Mouse (Mus musculus): ENCODE results near the gene Hnrnpul2. TPM values are rescaled to one million over a fixed set of nuclear protein-coding genes. Genes with fewer than 3 reads are reported as not detected.
"Not testable (repeated sequence)": the region's sequence is repeated elsewhere in the genome, so short reads cannot be mapped to it uniquely, and the experiment has no call there.

Hnrnpul2 gene
- polyA plus RNA-seq, 1 experiment from 2014 or later: 5.4 TPM

- Histone ChIP-seq H3K27ac (no peak within 1 kb of the TSS), H3K27me3 (ENCODE audit: poor library complexity, severe bottlenecking) (no peaks in the 10 kb centered on the region), H3K9me3 (no peaks in the 10 kb centered on the region), H3K36me3 (replicated peaks) (peaks cover 100% of the 10 kb centered on the region), H3K4me3 (no peak within 1 kb of the TSS), H3K4me1 (no peaks in the 10 kb centered on the region)
- WGBS: 96% methylated on average over 8 of the region's 8 CpGs
- no peak for DNase-seq (ENCODE audit: extremely low spot score, low spot score)
Measured at GRCm38 (mm10) chr19:8829660-8830059, 9.8 kb downstream of the Hnrnpul2 start, which contains the start of gene AC129217.1. AC129217.1 (plus strand) TSS chr19:8829773.

- H3K27me3 ChIP-seq (ENCODE audit: poor library complexity, severe bottlenecking): no peaks in the 10 kb centered on the region
- WGBS: 95% methylated on average over 8 of the region's 8 CpGs
- H3K4me1 ChIP-seq: no peaks in the 10 kb centered on the region
- H3K36me3 ChIP-seq (replicated peaks): peaks cover 100% of the 10 kb centered on the region
- H3K9me3 ChIP-seq: no peaks in the 10 kb centered on the region
- DNase-seq (ENCODE audit: extremely low spot score, low spot score): no peak
- H3K27ac ChIP-seq: no peak overlapping the region
- H3K4me3 ChIP-seq: no peak overlapping the region
Measured at GRCm38 (mm10) chr19:8830664-8831063, 10.9 kb downstream of the Hnrnpul2 start.

- Histone ChIP-seq H3K27ac (no peak overlapping the region), H3K27me3 (ENCODE audit: poor library complexity, severe bottlenecking) (no peaks in the 10 kb centered on the region), H3K36me3 (replicated peaks) (peaks cover 100% of the 10 kb centered on the region), H3K4me3 (no peak overlapping the region), H3K9me3 (no peaks in the 10 kb centered on the region), H3K4me1 (no peaks in the 10 kb centered on the region)
- DNase-seq (ENCODE audit: extremely low spot score, low spot score): no peak
- WGBS: 85% methylated on average over 11 of the region's 11 CpGs
Measured at GRCm38 (mm10) chr19:8831262-8831661, 11.5 kb downstream of the Hnrnpul2 start.

GRCm38 (mm10) chr19:8832971-8833370, 13.2 kb downstream of the Hnrnpul2 start:
- no peak for DNase-seq (ENCODE audit: extremely low spot score, low spot score)
- Histone ChIP-seq H3K27ac (no peak overlapping the region), H3K4me3 (no peak overlapping the region), H3K36me3 (replicated peaks) (peaks cover 89% of the 10 kb centered on the region), H3K9me3 (no peaks in the 10 kb centered on the region), H3K4me1 (peaks cover 12% of the 10 kb centered on the region), H3K27me3 (ENCODE audit: poor library complexity, severe bottlenecking) (no peaks in the 10 kb centered on the region)
- 91% methylated on average over 4 of the region's 4 CpGs for WGBS

GRCm38 (mm10) chr19:8836327-8836726, 16.5 kb downstream of the Hnrnpul2 start:
- not testable (repeated sequence) for DNase-seq (ENCODE audit: extremely low spot score, low spot score); H3K9me3 ChIP-seq; H3K27me3 ChIP-seq (ENCODE audit: poor library complexity, severe bottlenecking); H3K4me3 ChIP-seq
- H3K27ac ChIP-seq: peak overlapping the region; percentile 97; the same call in 1 of the 2 replicates
- WGBS: 98% methylated on average over 10 of the region's 10 CpGs
- H3K36me3 ChIP-seq (replicated peaks): peaks cover 61% of the 10 kb centered on the region
- H3K4me1 ChIP-seq: peaks cover 45% of the 10 kb centered on the region

- Histone ChIP-seq H3K36me3 (replicated peaks) (peaks cover 59% of the 10 kb centered on the region), H3K9me3 (no peaks in the 10 kb centered on the region), H3K4me3 (peak within 1 kb of the TSS; percentile 61), H3K27me3 (ENCODE audit: poor library complexity, severe bottlenecking) (no peaks in the 10 kb centered on the region), H3K4me1 (peaks cover 46% of the 10 kb centered on the region), H3K27ac (peak within 1 kb of the TSS; percentile 97)
- peak; percentile 84 for DNase-seq (ENCODE audit: extremely low spot score, low spot score)
- WGBS: 1% methylated on average over 38 of the region's 38 CpGs
Measured at GRCm38 (mm10) chr19:8837251-8837791, 17.5 kb downstream of the Hnrnpul2 start, which contains the start of gene Bscl2. Bscl2 (plus strand) TSS chr19:8837467.

GRCm38 (mm10) chr19:8838041-8838730, 18.4 kb downstream of the Hnrnpul2 start:
- Histone ChIP-seq H3K27ac (peak overlapping the region; percentile 97), H3K4me3 (peak overlapping the region; percentile 61), H3K36me3 (replicated peaks) (peaks cover 57% of the 10 kb centered on the region), H3K27me3 (ENCODE audit: poor library complexity, severe bottlenecking) (no peaks in the 10 kb centered on the region), H3K9me3 (no peaks in the 10 kb centered on the region), H3K4me1 (peaks cover 46% of the 10 kb centered on the region)
- no peak for DNase-seq (ENCODE audit: extremely low spot score, low spot score)
- 23% methylated on average over 15 of the region's 15 CpGs for WGBS

GRCm38 (mm10) chr19:8839103-8839907, 19.5 kb downstream of the Hnrnpul2 start, which contains the start of gene Gng3:
Gng3 (minus strand) TSS chr19:8839194.
- DNase-seq (ENCODE audit: extremely low spot score, low spot score): peak; percentile 52
- WGBS: 37% methylated on average over 11 of the region's 11 CpGs

GRCm38 (mm10) chr19:8839908-8840791, 20.3 kb downstream of the Hnrnpul2 start:
- Histone ChIP-seq H3K27ac (peak overlapping the region; percentile 97), H3K36me3 (replicated peaks) (peaks cover 42% of the 10 kb centered on the region), H3K9me3 (no peaks in the 10 kb centered on the region), H3K4me1 (peaks cover 46% of the 10 kb centered on the region), H3K4me3 (peak overlapping the region; percentile 61), H3K27me3 (ENCODE audit: poor library complexity, severe bottlenecking) (no peaks in the 10 kb centered on the region)
- 19% methylated on average over 29 of the region's 29 CpGs for whole genome bisulfite sequencing
- DNase-seq (ENCODE audit: extremely low spot score, low spot score): peak; percentile 54

More at GRCm38 (mm10) chr19:8839103-8839907, 19.5 kb downstream of the Hnrnpul2 start, which contains the start of gene Gng3:
- Histone ChIP-seq H3K27me3 (ENCODE audit: poor library complexity, severe bottlenecking) (no peaks in the 10 kb centered on the region), H3K27ac (peak within 1 kb of the TSS; percentile 97), H3K9me3 (no peaks in the 10 kb centered on the region), H3K36me3 (replicated peaks) (peaks cover 50% of the 10 kb centered on the region), H3K4me3 (peak within 1 kb of the TSS; percentile 61), H3K4me1 (peaks cover 46% of the 10 kb centered on the region)

GRCm38 (mm10) chr19:8841012-8841411, 21.2 kb downstream of the Hnrnpul2 start:
- Histone ChIP-seq H3K4me3 (peak overlapping the region; percentile 61), H3K27ac (no peak overlapping the region), H3K4me1 (peaks cover 46% of the 10 kb centered on the region), H3K27me3 (ENCODE audit: poor library complexity, severe bottlenecking) (no peaks in the 10 kb centered on the region), H3K9me3 (no peaks in the 10 kb centered on the region), H3K36me3 (replicated peaks) (peaks cover 39% of the 10 kb centered on the region)
- 85% methylated on average over 7 of the region's 7 CpGs for WGBS
- no peak for DNase-seq (ENCODE audit: extremely low spot score, low spot score)

GRCm38 (mm10) chr19:8842961-8843360, 23.2 kb downstream of the Hnrnpul2 start:
- DNase-seq (ENCODE audit: extremely low spot score, low spot score): no peak
- H3K27me3 ChIP-seq (ENCODE audit: poor library complexity, severe bottlenecking): no peaks in the 10 kb centered on the region
- peaks cover 50% of the 10 kb centered on the region for H3K36me3 ChIP-seq (replicated peaks)
- WGBS: 89% methylated on average over 6 of the region's 6 CpGs
- no peak overlapping the region for H3K4me3 ChIP-seq
- H3K4me1 ChIP-seq: peaks cover 34% of the 10 kb centered on the region
- no peak overlapping the region for H3K27ac ChIP-seq
- H3K9me3 ChIP-seq: no peaks in the 10 kb centered on the region
